17 mouse cellular contexts compared by ENCODE assay signal in genomic region chr4:131293560-131293959, GRCm38 (mm10).
"Had no signal": no experiment of that assay in that cellular context is flagged by ENCODE, and none has a peak within 500 bp of the region (broad histone marks: within the 10 kb centered on the region; RNA-seq: fewer than 3 reads in every experiment).

No protein-coding gene starts in this region.

- H3K27ac ChIP-seq: layer of hippocampus, adult 2 months; liver, embryonic 13.5 days; midbrain, embryonic 10.5 days; neural tube, embryonic 15.5 days had no signal

- ATAC-seq: liver, postnatal 0 days had no signal

- H3K4me2 ChIP-seq: liver, embryonic 13.5 days; neural tube, embryonic 15.5 days had no signal

- H3K4me1 ChIP-seq: liver, embryonic 13.5 days; neural tube, embryonic 15.5 days had no signal

- H3K36me3 ChIP-seq: liver, embryonic 13.5 days; midbrain, embryonic 10.5 days; neural tube, embryonic 15.5 days had no signal

- H3K27me3 ChIP-seq: liver, embryonic 13.5 days; neural tube, embryonic 15.5 days had no signal

- H3K9me3 ChIP-seq: liver, embryonic 13.5 days; midbrain, embryonic 10.5 days; neural tube, embryonic 15.5 days had no signal

- H3K4me3 ChIP-seq: layer of hippocampus, adult 2 months; liver, embryonic 13.5 days; midbrain, embryonic 10.5 days; myocyte; neural tube, embryonic 15.5 days had no signal

- DNase-seq: kidney, adult 11 months; kidney, adult 9 months; kidney, postnatal 10 days; kidney, postnatal 4 days; liver; liver, embryonic 13.5 days; liver, postnatal 0 days; lung, postnatal 36 days; midbrain, embryonic 14.5 days; right cerebral cortex, postnatal 4 days; spleen, adult 18-20 months; thymus, adult 18-20 months; thymus, postnatal 14 days had no signal

- H3K9ac ChIP-seq: liver, embryonic 13.5 days; liver, postnatal 0 days; neural tube, embryonic 15.5 days had no signal
